Mouse (Mus musculus) thymus, adult 2 months (tissue): ENCODE measurements around the gene St8sia1. TPM values are rescaled to one million over a fixed set of nuclear protein-coding genes. Genes with fewer than 3 reads are reported as not detected.

Source experiments
- DNase-seq: peaks from one replicate; pipeline ENCODE4 v3.0.0; 2021
- H3K27ac ChIP-seq: fragments of 200-500 bp; 2 replicates; pipeline ENCODE4 v1.5.1; 2012; ENCODE audit warnings: low read length, control low read depth; ENCODE audit not compliant: control insufficient read depth, insufficient read depth
- H3K27me3 ChIP-seq: fragments of 200-500 bp; 2 replicates; pipeline ENCODE4 v1.6.1; 2012; ENCODE audit warnings: mild to moderate bottlenecking, low read length, moderate library complexity, mixed read lengths; ENCODE audit not compliant: control insufficient read depth, insufficient read depth
- H3K36me3 ChIP-seq: fragments of 200-500 bp; 2 replicates; pipeline ENCODE4 v1.6.1; 2012; ENCODE audit warnings: mild to moderate bottlenecking, low read length, moderate library complexity; ENCODE audit not compliant: control insufficient read depth, insufficient read depth
- H3K4me1 ChIP-seq: fragments of 200-500 bp; replicated peaks from 2 replicates; pipeline ENCODE4 v1.6.1; 2012; ENCODE audit warnings: low read length; ENCODE audit not compliant: control insufficient read depth, insufficient read depth
- H3K4me3 ChIP-seq: fragments of 200-500 bp; 2 replicates; pipeline ENCODE4 v1.5.1; 2012; ENCODE audit warnings: mild to moderate bottlenecking, low read length, control low read depth, moderate library complexity; ENCODE audit not compliant: control insufficient read depth, insufficient read depth
- CTCF ChIP-seq: fragments of 200-500 bp; IDR thresholded peaks from 2 replicates; pipeline ENCODE4 v1.5.1; 2012; ENCODE audit warnings: mild to moderate bottlenecking, control low read depth, low read length, moderate library complexity, borderline replicate concordance; ENCODE audit not compliant: control insufficient read depth, poor library complexity, insufficient read depth; ENCODE audit errors: extremely low read depth
- POLR2A ChIP-seq: fragments of 200-500 bp; IDR thresholded peaks from 2 replicates; pipeline ENCODE4 v1.6.1; 2012; ENCODE audit warnings: mild to moderate bottlenecking, low read length, control low read depth, moderate library complexity; ENCODE audit not compliant: control insufficient read depth, poor library complexity, insufficient read depth; ENCODE audit errors: extremely low read depth
- WGBS: fragments of 180-500 bp; shearing (Covaris S2); methylation state at CpG from one replicate; pipeline ENCODE4 v1.1.7; 2018; 5-methylcytosine and 5-hydroxymethylcytosine counted together
- polyA plus RNA-seq: library from polyadenylated mRNA; depleted of rRNA; stranded (reverse); fragments of >200 nt; gene quantifications from 2 replicates; pipeline ENCODE4 v1.2.3, GENCODE M21; 2012; rRNA removed

Gene St8sia1
- polyA plus RNA-seq, 1 experiment, result 22.6 TPM

DNA sequence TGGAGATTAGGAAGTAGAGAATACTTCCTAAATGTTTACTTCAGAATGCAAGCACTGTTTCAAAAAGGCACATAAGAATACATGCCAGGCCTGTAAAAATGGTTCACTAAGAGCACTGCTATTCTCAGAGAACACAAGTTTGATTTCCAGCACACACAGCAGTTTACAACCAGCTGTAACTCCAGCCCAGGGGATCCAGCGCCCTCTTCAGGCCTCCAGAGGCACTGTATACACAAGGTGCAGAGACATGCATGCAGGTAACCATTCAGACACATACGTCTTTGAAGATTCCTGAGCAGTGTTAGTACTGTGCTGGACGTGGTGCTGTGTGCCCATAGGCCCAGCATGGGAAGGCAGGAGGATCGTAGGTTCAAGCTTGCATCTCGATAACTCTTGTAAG is 190.7 kb downstream of the St8sia1 start:
- Histone ChIP-seq H3K4me1 (0 out of 2 replicates have a peak, but pooled peaks cover 2% of the 10 kb centered on the region), H3K36me3 (peaks cover 35% of the 10 kb centered on the region), H3K27ac (no peak overlapping the region), H3K4me3 (no peak overlapping the region), H3K27me3 (no peaks in the 10 kb centered on the region)
- no peak for DNase-seq
- 99% methylated on average over 5 of the region's 5 CpGs for WGBS
- TF ChIP-seq POLR2A (no peak), CTCF (no peak)

DNA sequence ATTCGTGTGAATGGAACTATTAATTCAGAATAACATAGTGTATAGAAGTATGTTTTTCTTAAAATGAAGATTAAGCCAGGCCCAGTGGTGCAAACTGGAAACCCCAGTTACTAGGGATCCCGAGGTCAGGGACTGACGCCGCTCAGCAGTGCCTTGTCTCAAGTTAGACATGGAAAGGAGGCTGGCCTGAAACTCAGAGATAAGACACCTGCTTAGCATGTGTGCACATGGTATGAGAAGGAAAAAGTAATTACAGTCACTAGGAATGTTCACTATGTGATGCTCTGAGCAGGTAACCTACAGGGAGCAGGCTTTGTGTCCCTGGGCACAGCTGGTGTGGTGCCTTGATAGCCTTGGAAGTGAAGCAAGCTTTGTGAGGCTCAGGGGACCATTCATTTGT is 192.6 kb downstream of the St8sia1 start:
- Histone ChIP-seq H3K36me3 (peaks cover 54% of the 10 kb centered on the region), H3K4me3 (no peak overlapping the region), H3K4me1 (0 out of 2 replicates have a peak, but pooled peaks cover 2% of the 10 kb centered on the region), H3K27ac (no peak overlapping the region), H3K27me3 (no peaks in the 10 kb centered on the region)
- no peak for DNase-seq
- WGBS, result 98% methylated on average over 4 of the region's 4 CpGs
- TF ChIP-seq POLR2A (no peak), CTCF (no peak)

Other genes with a start within 250 kb of the St8sia1 start
- 25.5 and 29.0 TPM in 2 replicates for gene Cmas, start 207.8 kb downstream of the St8sia1 start, polyA plus RNA-seq
- gene Sult6b2, start 159.9 kb downstream of the St8sia1 start, polyA plus RNA-seq, result 0.08 TPM in 1 of 2 replicates, not detected in the other
- 34.9 and 36.2 TPM in 2 replicates for gene C2cd5, start 135.7 kb upstream of the St8sia1 start, polyA plus RNA-seq
- gene Etnk1, start 202.8 kb upstream of the St8sia1 start, polyA plus RNA-seq, result 113 and 166 TPM in 2 replicates